Mouse (Mus musculus) cerebellum, adult 8-10 months (tissue): ENCODE results near the gene Fam71f1.

Source experiments
- DNase-seq: peaks from one replicate; pipeline ENCODE4 v3.0.0; 2022

Fam71f1 gene

DNA sequence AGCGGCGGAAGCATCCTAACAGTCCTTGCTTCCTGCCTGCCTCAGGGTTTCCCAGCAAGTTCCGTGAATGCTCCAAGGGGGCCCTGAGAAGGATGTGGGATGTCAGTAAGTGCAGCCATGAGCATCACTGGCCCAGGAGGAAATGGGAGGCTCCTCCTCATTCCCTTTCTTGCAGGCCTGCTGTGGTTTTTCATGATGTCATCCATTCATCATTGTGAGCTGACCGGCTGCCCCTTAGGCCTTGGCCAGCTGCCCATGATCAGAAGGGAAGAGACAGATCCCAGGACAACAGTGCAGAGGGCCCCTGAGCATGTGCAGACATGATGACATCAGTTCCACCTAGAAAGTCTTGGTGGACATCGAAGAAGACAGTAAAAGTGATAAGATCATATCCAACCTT lies at the start of gene Fam71f1:
Gene Fam71f1, plus strand, starts transcription at position 262 of the 400 bp plus-strand sequence.
- DNase-seq = no peak

DNA sequence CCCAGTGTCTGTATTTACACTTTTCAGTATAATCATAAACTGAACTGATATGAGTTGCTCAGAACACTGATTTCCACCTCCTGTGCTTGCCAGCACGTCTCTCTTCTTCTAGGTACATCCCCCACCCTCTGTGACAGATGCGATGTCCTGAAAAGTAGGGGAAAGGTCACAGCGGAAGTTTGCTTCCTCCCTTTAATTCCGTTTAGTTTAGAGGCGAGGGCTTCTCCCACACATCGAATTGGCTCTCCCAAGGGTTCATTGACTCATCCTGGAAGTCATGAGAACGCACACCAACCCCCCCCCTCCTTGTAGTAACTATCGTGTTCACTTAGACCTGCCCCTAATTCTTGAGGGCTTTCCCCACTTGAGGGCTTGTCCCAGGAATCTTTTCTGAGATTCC lies 48.0 kb upstream of the Fam71f1 start:
- DNase-seq = no peak

DNA sequence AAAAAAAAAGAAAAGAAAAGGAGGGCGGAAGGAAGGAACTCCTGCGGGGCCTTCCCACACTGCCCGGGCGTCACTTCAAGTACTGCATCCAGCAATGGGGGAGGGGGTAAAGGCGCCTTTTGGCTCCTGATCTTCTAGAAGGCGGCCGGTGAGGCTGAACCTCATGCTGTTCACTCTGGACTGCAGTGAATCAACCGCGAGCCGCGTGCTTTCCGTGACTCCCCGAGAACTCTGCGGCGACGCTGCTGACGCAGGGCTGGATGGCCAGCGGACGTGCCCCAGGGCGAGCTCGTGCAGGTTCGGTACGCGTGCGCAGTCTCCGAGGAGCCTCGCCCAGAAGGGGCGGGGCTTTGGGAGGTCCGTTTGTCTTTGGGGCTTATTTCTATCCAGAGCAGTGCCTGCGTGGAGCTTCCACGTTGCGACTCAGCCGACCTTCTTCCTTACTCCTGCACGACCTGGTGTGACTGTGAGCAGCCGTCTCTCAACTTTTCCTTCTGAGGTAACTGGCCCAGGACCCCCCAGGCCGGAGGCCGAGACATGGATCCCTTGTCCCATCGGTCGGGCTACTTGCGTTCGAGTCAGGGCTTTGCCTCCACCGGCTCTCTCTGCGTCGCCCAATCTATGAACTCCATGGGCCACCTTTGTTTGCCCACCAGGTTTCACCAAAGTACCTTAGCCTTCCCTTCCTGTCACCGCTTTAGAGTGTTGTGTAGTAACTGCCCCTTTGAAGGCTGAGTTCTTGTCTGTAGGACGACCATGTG lies 46.4 kb upstream of the Fam71f1 start, which contains the start of gene Hilpda:
Gene Hilpda, plus strand, starts transcription at position 177 of the 761 bp plus-strand sequence.
- DNase-seq = peak; percentile 85

DNA sequence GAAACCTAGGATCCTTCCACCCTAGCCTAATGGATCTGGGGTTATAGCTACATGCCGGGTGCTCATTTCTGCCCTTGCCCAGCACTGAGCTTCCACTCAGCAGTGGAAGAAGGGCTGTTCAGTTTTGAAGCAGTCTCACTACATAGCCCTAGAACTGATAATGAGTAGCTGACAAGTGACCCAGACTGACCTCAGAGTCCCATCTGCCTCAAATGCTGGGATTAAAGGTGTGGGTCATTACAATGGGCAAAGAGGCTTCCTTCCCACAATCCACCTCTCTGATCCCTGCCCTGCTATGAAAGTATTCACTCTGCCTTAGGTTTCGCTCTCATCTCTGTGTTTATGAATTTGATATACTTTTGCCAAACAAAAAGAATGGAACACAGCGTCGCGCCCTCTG lies 42.2 kb upstream of the Fam71f1 start:
- DNase-seq = no peak

DNA sequence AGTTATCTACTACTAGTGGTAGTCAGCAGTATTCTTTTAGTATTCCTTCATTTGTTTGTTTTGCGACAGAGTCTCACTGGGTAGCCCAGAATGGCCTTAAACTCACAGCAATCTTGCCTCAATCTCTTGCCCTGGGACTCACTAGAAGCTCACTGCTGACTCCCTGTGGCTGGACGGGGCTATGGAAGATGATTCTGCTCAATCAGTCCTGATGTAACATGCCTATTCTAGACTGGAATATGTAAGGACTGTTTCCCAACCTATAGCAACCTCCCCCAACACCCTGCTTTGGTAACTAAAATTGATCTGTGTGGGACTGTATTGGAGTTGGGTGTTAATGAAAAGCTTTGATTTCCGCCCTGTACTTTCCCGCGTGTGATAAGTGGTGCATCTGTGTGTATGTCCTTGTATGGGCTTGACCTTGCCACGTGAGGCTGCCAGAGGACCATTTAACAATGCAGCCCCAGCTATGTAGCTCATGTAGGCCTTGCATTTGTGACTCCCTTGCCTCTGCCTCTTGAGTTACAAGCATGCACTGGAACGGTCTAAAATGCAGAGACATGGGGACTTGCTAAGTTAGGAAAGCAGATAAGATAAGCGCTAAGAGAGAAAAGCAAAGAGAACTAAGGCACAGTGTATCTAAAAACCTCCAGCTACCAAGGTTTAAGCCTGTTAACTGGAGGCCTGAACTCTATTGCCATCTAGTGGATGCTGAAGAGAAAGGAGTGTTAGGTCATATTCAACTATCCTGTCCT lies 40.2 kb upstream of the Fam71f1 start:
- DNase-seq = peak; percentile 43

DNA sequence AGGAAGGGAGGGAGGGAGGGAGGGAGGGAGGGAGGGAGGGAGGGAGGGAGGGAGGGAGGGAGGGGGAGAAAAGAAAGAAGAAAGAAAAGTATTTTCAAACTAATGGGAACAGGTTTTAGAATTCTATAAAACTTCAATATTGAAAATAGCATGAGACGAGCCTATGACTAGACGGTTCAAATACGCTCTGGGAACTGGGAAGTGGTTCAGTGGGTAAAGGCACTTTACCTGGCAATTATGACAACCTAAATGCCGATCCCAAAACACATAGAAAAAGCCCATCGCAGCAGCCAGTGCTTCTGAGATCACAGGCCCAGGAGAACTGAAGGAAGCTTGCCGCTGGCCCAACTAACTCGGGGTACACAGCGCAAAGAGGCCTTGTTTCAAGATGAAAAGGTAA lies 39.6 kb upstream of the Fam71f1 start, which contains the start of gene Fam71f2:
Gene Fam71f2, plus strand, starts transcription at position 301 of the 400 bp plus-strand sequence.
- DNase-seq = no peak

DNA sequence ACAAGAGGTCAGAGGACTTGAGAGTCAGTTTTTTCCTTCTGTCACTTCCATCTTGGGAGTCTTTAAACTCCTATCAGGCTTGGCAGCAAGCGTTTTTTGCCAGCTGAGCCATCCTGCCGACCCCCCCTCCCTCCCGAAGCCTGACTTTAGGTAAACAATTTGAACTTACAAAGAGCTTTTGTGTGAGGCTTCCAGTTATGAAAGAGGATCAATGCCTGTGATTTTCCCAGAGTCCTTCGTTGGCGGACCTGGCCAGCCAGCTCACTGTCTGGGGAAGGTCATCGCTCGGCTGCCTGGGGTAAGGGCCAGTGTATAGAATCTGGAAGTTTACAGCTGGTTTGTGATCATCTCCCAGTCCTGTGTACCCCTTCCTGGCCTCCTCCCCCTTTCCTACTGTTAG lies 38.3 kb upstream of the Fam71f1 start:
- DNase-seq = no peak

DNA sequence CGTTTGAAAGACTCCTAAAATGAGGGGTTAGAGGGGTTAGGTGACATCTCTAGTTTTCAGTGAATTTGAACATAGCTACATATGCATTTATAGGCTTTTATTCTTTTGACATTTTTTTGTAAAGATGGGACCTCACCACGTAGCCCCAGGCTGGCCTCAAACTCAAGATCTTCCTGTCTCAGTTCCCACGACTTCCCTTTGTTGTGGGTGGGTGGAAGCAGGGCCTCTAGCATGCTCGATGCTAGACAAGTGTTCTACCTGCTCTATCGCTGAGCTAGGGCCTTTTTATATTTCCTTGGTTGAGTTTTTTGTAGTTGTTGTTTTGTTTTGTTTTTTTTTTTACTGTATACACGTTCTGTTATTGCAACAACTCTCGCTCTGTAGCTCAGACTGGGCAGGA lies 32.1 kb upstream of the Fam71f1 start:
- no peak for DNase-seq

DNA sequence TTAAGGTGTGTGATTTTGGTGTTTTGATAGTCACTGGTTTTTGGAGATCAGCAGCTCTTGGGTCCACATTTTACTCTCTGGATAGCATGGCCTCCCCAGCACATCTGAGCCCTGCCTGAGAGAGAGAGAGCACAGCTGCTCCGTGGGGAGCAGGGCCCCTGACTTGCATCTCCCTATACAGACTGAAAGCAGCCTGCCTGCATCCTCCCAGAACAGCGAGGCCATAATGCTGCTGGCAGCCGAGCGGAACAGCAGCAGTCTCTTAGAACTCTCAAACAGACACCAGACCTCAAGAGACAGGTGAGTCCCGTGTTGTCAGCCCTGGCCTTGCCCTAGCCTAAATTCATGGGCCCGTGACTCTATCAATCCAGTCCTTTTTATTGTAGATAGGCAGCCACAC lies 31.5 kb upstream of the Fam71f1 start:
- no peak for DNase-seq

DNA sequence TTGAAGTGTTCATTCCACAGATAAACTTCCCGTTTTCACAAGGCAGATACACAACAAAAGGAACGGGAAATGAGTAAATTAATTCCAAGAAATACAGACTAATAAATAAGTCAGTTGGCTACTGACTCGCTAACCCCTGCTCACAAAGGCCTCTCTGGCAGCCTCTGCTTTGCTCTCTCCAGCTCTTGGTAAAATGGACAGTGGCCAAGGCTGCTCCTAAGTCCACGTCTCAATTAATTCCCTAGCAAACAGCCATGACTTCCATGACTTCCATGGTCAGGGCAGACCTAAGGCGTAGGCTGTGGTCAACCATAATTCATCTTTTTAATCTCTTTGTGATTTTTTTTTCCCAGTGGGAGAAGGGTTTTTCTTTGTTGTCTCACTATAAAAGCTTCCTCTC lies 31.0 kb upstream of the Fam71f1 start:
- DNase-seq = no peak

DNA sequence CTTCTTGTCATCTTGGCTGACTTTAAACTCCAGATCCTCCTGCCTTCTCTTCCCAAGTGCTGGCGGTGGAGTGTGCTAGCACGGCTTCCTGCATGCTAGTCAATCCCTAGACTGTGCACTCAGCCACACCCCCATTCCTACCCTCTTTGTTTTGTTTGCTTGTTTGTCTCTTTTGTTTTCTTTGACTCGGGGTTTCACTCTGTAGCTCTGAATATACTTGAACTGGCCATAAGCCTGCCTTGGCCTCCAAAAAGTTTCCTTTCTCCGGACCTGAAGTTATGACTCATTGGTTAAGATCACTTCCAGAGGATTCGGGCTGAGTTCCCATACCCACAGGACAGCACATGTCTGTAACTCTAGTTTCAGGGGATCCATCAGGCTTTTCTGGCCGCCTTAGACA lies 30.3 kb upstream of the Fam71f1 start:
- DNase-seq = no peak

DNA sequence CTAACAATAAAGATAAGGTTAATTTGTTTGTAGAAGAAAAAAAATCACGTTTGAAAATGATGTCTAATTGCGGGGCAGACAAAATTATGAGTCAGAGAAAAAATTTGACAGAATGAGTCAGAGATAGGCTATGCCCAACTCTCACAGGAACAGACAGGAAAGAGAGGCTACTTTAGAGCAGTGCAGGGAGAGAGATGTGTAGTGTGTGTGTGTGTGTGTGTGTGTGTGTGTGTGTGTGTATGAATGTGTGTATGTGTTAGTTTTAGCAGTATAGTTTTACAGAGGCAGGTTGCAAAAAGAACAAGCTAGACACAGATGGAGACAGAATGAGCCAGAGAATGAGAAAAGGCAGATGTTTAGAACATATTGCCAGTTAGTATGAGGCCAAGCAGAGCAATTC lies 19.8 kb upstream of the Fam71f1 start:
- DNase-seq = no peak

DNA sequence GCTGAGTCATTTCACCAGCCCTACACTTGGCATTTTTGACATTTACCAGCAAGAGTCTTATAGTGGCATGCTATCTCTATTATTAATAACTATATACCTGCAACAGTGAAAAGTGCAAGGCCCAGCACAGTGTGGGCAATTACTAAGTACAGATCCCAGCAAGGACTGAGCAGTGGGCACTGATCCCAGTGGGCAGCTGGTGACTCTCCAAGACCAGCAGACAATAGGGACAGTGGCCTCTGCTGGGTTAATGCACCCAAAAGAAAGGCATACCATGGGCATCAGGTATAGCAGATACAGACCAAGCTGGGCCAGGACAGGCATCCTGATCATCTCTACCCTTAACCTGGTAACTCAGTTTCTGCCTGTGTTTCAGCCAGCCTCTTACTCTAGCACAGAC lies 15.7 kb upstream of the Fam71f1 start:
- no peak for DNase-seq

DNA sequence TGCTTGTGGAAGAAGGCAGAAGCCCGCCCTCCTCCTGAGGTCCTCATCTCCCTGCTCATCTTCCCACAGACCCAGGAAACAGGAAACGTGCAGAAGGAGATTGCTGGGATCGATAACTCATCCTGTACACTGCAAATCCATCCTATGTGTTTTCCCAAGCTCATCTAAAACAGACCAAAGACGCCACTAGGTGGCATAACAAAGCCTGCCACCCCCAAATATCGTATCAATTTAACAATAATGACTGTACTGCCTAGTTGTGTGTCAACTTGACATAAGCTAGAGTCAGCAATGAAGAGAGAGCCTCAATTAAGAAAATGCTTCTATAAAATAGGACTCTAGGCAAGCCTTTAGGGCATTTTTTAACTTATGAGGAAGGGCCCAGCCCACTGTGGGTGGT lies 15.2 kb upstream of the Fam71f1 start:
- DNase-seq = no peak

DNA sequence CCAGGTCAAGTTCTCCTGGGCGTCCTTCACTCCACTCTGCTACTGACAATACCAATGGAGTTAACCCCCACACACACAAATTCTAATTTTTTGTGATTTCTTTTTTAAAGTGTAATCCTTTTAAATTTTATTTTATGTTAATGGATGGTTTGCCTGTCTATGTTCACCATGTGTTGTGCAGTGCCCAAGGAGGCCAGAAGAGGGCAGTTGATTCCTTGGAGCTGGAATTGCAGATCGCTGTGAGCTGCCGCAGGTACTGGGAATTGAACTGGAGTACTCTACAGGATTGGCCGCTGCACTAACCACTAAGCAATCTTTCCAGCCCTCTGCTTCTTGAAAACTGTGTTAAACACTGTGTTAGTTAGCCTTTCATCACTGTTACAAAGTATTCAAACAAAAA lies 13.5 kb upstream of the Fam71f1 start:
- no peak for DNase-seq

DNA sequence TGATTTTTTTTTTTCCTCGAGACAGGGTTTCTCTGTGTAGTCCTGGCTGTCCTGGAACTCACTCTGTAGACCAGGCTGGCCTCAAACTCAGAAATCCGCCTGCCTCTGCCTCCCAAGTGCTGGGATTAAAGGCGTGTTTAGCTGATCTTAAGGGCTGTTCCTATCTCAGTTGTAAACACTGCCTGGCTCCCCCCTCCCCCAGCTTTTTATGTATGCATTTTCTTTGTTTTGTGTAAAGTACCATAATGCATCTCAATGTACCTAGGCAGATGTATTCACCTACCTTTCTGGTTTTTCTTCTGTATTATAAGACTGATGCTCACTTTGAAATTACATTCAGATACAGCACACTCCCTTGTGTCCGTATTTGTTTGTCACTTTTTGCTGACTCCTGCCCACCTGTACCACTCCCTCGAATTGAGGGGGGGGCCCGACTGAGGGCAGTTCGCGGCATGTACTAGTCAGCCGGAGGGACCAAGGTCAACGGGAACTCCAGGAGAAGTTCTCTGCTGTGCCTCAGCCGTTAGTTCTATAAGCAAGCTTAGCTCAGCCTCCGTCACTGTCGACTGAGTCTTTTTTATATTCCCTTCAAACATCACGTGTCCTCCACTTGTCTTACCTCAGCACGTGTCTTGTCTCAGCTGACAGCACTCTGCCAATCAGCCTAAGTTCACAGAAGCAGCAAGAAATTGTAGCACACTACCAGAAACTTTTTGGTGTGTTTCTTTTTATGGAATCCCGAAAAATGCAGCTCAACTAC lies 9.9 kb upstream of the Fam71f1 start:
- DNase-seq = no peak

DNA sequence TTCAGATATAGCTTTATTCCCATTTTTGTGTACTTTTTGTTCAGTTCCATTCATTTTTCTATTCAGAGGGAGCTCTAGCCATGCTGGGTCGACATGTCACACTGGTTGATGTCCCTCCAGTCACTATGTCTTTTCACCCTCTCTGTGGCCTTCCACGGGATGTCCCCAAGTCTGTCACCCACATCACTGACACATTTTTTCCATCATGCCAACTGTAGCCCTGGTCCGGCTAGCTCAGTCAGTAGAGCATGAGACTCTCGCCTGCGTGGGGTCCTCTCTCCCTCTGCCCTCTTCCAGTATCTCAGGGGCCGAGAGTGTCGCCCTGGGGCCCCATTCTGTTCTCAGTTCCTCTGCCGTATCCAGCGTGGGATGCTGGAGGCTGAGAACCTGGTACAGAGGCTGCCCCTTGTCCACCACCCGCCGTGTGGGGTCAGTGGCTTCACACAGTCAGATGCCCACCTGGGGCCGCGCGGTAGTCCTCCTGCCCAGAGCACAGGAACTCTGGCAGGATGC lies 5.2 kb upstream of the Fam71f1 start:
- no peak for DNase-seq

DNA sequence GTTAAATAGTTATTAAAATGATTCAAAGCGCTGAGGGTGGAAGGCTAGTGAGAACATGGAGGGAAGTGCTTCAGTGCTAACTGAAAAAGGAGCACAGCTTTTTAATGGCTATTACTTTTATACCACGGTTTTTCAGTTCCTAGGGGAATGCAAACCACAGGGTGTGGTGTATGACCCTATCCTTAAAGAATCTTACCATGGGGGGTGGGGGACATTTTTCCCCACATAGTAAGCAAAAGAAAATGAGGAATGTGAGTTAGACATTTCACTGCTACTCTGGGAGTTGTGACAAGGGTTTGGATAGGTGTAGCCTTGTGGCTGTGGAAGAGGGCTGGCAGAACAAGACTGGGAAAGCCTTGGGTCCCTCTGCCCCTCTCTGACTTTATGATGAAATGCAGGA lies 1.7 kb upstream of the Fam71f1 start:
- no peak for DNase-seq

DNA sequence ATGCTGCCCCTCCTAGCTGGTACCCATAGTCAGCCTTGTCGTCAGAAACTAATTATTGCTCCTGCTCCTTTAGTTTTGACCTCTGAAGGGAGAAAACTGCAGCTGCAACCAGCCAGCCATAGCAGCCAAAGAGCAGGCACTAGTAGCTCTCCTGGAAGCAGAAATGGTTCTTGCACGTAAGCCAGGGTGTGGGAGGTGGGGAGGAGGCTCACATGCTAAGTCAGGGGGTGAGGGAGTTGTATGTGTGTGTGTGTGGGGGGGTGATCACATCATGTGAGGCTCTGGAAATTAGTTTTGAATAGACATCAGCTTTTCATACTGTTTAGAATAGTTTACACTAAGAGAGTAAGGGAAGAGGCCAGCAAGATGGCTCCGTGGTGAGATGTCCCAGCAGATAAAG lies 999 bp upstream of the Fam71f1 start:
- DNase-seq = no peak

DNA sequence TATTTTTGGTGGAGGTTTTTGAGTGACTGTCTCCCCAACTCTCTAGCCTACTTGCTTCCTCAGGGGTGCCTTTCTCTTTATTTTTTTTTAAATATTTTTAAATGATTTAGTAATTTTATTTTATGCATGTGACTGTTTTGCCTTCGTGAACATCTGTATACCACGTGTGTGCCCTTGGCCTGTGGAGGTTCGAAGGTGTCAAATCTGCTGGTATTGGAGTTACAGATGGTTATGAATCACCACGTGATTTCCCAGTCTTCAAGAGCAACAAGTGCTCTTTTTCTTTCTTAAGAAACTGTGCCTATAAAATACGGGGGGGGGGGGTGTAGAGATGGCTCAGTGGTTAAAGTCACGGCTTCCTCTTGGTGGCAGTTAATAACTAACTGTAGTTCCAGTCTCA lies 2.6 kb downstream of the Fam71f1 start:
- no peak for DNase-seq

DNA sequence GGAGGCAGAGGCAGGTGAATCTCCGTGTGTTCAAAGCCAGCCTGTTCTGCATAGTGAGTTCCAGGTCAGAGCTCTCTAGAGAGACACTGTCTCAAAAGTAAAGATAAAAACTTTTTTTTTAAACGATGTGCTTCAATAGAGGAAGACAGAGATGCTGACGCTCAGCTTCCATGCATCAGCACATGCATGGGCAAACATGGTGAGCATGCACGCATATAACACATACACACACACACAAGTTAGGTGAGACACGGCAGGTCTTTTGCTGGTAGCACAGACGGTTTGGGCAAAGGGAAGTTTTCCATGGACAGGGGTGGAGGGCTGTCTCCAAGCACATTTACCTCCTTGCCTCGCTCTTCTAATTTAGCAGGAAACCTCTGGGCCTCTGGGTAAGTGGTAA lies 3.2 kb downstream of the Fam71f1 start:
- no peak for DNase-seq

DNA sequence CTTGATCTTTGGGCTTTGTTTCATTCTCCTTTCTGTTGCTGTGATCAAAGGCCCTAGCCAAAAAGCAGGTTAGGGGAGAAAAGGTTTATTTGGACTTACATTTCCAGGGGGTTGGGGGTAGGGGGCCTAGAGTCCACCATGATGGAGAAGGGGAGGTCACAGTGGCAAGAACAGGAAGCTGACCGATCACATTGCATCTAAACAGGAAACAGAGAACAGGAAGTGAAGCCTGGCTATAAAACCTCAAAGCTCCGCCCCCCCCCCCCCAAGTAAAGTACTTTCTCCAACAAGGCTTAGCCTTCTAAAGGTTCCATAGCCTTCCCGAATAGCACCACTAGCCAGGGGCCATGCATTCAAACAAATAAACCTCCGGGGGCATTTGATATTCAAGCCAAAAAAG lies 3.8 kb downstream of the Fam71f1 start:
- no peak for DNase-seq

DNA sequence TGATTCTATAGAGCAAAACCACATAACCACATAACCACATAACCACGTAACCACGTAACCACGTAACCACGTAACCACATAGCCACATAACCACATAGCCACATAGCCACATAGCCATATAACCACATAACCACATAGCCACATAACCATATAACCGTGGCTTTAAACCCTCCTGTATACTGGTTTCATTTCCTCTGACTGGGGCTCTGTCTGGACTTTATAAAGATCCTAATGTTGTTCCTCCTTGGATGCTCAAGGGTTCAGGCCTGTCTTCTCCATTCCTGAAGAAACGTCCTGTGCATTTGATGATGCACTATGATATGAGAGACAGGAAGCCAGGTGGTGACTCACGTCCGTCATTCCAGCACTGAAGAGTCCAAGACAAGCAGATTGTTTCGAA lies 8.0 kb downstream of the Fam71f1 start:
- no peak for DNase-seq

DNA sequence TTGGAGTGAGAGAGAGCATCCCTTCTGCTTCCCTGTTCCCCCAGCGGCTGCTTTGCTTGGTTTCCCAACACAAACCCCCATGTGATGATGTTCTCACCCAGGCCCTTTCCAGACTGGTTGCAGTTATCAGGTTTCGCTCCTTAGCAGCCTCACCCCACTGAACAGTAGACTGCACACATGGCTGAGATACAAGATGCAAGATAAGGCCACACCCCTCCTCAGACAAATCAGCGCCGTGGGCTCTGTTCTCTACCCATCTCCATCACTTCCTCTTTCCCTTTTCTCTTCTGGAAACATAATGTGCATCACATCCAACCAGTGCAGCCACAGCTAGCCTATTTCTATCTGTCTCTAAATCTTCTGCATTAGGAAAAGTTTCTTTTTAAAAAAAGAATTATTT lies 10.6 kb downstream of the Fam71f1 start:
- DNase-seq = no peak
